Mouse (Mus musculus): Measurements from ENCODE around the gene Afdn.

GRCm38 (mm10) chr17:13866951-13867351 is 106.6 kb downstream of the Afdn start:
- TF ChIP-seq CTCF (IDR thresholded peaks at IDR 0.05; ENCODE audit: low read depth) (no peak), EP300 (optimal IDR thresholded peaks at IDR 0.05) (no peak)
